Mouse (Mus musculus) gastrocnemius, postnatal 10 days (tissue): ENCODE data around the gene Cdkl3. TPM values are rescaled to one million over a fixed set of nuclear protein-coding genes. Genes with fewer than 3 reads are reported as not detected.

Source experiments
- DNase-seq: peaks from one replicate; pipeline ENCODE4 v3.0.0; 2021; ENCODE audit warnings: mixed read lengths
- microRNA-seq, 2 experiments: library from miRNA; unstranded; fragments of <30 nt; microRNA quantifications; one replicate each; pipeline ENCODE4 v1.2.0; 2021
- total RNA-seq, 2 experiments: library from RNA; stranded (reverse); gene quantifications; 2 replicates each; pipeline ENCODE4 v1.2.3; 2021

Cdkl3 gene
- total RNA-seq, 2 experiments from 2014 or later: 5.5 to 5.9 TPM

DNA sequence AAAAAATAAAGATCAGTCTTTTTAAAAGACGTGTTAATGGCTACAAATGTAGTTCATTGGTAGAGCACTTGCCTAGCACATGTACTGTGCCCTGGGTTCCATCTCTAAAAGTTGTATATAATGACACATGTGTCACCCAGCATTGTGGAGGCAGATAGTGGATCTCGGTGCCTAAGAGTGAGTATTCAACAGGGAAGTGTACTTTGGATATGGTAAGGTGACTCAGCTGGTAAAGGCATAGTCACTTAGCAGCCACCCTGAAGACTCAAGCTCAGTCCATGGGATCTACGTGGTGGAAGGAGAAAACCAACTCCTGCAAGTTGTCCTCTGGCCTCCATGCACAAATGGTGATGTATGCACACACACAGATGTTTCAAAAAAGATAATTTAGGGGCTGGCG is 120.4 kb downstream of the Cdkl3 start:
- DNase-seq: no peak

DNA sequence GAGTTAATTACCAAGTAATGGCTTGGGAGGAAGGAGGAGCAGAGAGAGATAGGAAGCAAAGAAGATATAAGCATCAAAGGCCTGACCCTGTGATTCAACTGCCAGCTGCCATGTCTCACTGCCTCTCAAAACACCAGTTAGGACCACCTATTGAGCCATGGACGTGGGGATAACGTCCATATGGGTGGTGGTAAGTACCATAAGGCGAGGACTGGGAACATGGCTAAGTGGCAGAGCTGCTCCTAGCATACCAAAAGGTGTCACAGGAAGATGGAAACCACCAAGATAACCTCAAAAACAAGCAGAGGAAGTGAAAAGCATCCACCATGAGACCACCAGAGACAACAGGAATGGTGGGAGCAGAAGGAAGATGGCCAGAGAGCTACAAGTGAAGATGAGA is 123.1 kb downstream of the Cdkl3 start:
- DNase-seq: no peak

DNA sequence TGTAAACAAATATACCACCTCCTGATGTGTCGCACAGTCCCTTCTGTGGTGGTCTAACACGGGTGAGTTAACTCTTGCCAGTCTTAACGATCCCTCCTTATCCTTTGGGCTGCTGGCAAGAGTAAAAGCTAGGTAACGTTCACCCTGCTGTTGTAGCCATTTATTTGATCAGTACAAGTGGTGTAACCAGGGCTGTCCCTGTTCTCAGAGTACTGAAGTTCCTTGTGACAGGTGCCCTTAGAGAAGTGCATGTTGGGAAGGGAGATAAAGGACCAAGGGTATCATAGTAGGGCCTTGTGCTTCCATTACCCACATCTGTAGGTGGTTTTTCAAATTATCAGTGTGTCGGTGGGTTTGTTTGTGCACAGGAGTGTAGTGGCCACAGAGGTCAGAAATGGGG is 123.7 kb downstream of the Cdkl3 start:
- no peak for DNase-seq

GRCm38 (mm10) chr11:52128316-52129061 is 124.5 kb downstream of the Cdkl3 start:
- DNase-seq: no peak

DNA sequence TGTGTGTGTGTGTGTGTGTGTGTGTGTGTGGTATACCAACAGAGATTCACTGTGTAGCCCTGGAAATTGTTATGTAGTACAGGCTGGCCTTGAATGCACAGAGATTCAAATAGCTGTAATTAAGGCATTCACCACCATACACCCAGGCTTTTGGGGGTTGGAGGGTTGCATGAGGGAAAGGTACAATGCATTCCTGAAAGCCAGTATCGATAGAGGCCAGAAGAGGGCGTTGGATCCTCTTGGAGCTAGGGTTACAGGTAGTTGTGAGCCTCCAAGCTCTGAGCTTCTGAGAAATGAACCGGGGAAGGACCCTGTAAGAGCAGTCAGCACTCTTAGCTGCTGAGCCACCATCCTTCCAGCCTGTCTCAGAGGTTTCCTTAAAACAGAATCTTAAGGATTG is 125.2 kb downstream of the Cdkl3 start:
- DNase-seq: no peak

- DNase-seq: no peak
Measured at GRCm38 (mm10) chr11:52129621-52130450, 125.8 kb downstream of the Cdkl3 start.

- DNase-seq: no peak
Measured at GRCm38 (mm10) chr11:52130451-52131068, 126.5 kb downstream of the Cdkl3 start.

Small RNA genes within 50 kb of the gene (microRNA-seq; reads per million reads assigned to microRNA genes)
- gene Gm24157: 0 reads per million in 2 experiments
- 1.3 to 2.8 reads per million in 2 experiments for gene Mir3061

Other genes with a start within 250 kb of the Cdkl3 start
- 10 to 100 TPM; 21.7 to 24.0 TPM for gene Sec24a, start 240.6 kb upstream of the Cdkl3 start, total RNA-seq
- 100 to 1,000 TPM; 119 to 133 TPM for gene Sar1b, start 240.5 kb upstream of the Cdkl3 start, total RNA-seq
- 1 to 10 TPM; 2.3 to 2.6 TPM for gene Jade2, start 146.6 kb upstream of the Cdkl3 start, total RNA-seq
- 10 to 100 TPM; 15.7 to 18.4 TPM for gene Cdkn2aipnl, start 36.6 kb upstream of the Cdkl3 start, total RNA-seq
- 100 to 1,000 TPM; 241 to 249 TPM for gene Ube2b, start 3.5 kb upstream of the Cdkl3 start, total RNA-seq
- 10 to 100 TPM; 46.2 to 50.1 TPM for gene Ppp2ca, start 94.5 kb downstream of the Cdkl3 start, total RNA-seq
- not detected for gene Olfr1373, start 141.3 kb downstream of the Cdkl3 start, total RNA-seq
- not detected for gene Olfr1371, start 209.8 kb downstream of the Cdkl3 start, total RNA-seq
- 100 to 1,000 TPM; 254 to 257 TPM for gene Skp1a, start 227.8 kb downstream of the Cdkl3 start, total RNA-seq